Mouse (Mus musculus) forebrain, embryonic 14.5 days (tissue): Measurements from ENCODE around the gene Ccdc171. TPM values are rescaled to one million over a fixed set of nuclear protein-coding genes. Genes with fewer than 3 reads are reported as not detected.
"Not testable (repeated sequence)": the region's sequence is repeated elsewhere in the genome, so short reads cannot be mapped to it uniquely, and the experiment has no call there.

Source experiments
- ATAC-seq: fragments of 200-750 bp; cut with Nextera tagmentation; 2 replicates; pipeline ENCODE4 v1.8.0; 2017; ENCODE audit warnings: mild to moderate bottlenecking, moderate library complexity
- DNase-seq: peaks from one replicate; pipeline ENCODE4 v3.0.0-alpha.2; 2015; ENCODE audit warnings: low spot score
- H3K27ac ChIP-seq: fragments of 300-500 bp; sonication (generic); 2 replicates; pipeline ENCODE4 v1.5.1; 2014; ENCODE audit warnings: low read depth, mild to moderate bottlenecking, control low read depth, low read length, moderate library complexity
- H3K27me3 ChIP-seq: fragments of 300-500 bp; sonication (generic); replicated peaks from 2 replicates; pipeline ENCODE4 v1.6.1; 2014; ENCODE audit warnings: low read length, control low read depth, mixed read lengths; ENCODE audit not compliant: control insufficient read depth, insufficient read depth
- H3K36me3 ChIP-seq: fragments of 300-500 bp; sonication (generic); 2 replicates; pipeline ENCODE4 v1.6.1; 2014; ENCODE audit warnings: low read length, control low read depth; ENCODE audit not compliant: control insufficient read depth, insufficient read depth
- H3K4me1 ChIP-seq: fragments of 300-500 bp; sonication (generic); 2 replicates; pipeline ENCODE4 v1.6.1; 2014; ENCODE audit warnings: antibody characterized with exemption, low read length, control low read depth; ENCODE audit not compliant: control insufficient read depth, insufficient read depth
- H3K4me2 ChIP-seq: fragments of 300-500 bp; sonication (generic); 2 replicates; pipeline ENCODE4 v1.6.1; 2014; ENCODE audit warnings: mild to moderate bottlenecking, control low read depth, low read length
- H3K4me3 ChIP-seq: fragments of 300-500 bp; sonication (generic); 2 replicates; pipeline ENCODE4 v1.5.1; 2014; ENCODE audit warnings: low read depth, low read length, control low read depth
- H3K9ac ChIP-seq: fragments of 300-500 bp; sonication (generic); 2 replicates; pipeline ENCODE4 v1.6.1; 2014; ENCODE audit warnings: mild to moderate bottlenecking, low read length, control low read depth, moderate library complexity
- H3K9me3 ChIP-seq: fragments of 300-500 bp; sonication (generic); replicated peaks from 2 replicates; pipeline ENCODE4 v1.6.1; 2016; ENCODE audit warnings: low read length, control low read depth, mixed read lengths; ENCODE audit not compliant: control insufficient read depth
- WGBS: fragments of 180-500 bp; shearing (Covaris S2); extraction: QIAGEN DNeasy Blood & Tissue Kit; methylation state at CpG from one replicate; pipeline ENCODE4 v1.1.7; 2014; 5-methylcytosine and 5-hydroxymethylcytosine counted together
- polyA plus RNA-seq: library from polyadenylated mRNA; unstranded; fragments of >200 nt; fragmentation: Nextera tagmentation; extraction: Ambion mirVana; gene quantifications from 2 replicates; pipeline ENCODE4 v1.2.1, GENCODE M21; 2014

The Ccdc171 gene
- polyA plus RNA-seq, 1 experiment from 2014 or later, result 3.8 TPM

- no peaks in the 10 kb centered on the region for H3K4me1 ChIP-seq
- no peak overlapping the region for H3K27ac ChIP-seq
- H3K4me3 ChIP-seq, result peak overlapping the region; percentile 29
- H3K4me2 ChIP-seq, result peak overlapping the region; percentile 53
- ATAC-seq (peak; percentile 62), DNase-seq (no peak)
- 29% methylated on average over 7 of the region's 7 CpGs for WGBS
- H3K36me3 ChIP-seq, result no peaks in the 10 kb centered on the region
- no peaks in the 10 kb centered on the region for H3K27me3 ChIP-seq
- no peak overlapping the region for H3K9ac ChIP-seq
- no peaks in the 10 kb centered on the region for H3K9me3 ChIP-seq
Measured at GRCm38 (mm10) chr4:83501037-83501430, 24.3 kb upstream of the Ccdc171 start.

DNA sequence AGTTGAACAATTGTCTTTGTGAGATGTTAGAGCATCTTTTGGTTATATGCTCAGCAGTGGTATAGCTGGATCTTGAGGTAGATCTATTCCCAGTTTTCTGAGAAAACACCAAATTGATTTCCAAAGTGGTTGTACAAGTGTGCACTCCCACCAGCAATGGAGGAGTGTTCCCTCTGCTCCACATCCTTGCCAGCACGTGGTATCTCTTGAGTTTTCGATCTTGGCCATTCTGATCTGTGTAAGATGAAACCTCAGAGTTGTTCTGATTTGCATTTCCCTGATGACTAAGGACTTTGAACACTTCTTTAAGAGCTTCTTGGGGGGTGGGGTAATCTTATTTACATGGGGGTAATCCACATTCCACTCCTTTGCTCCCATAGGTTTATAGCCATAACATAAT lies 15.7 kb upstream of the Ccdc171 start:
- Histone ChIP-seq H3K9ac (no peak overlapping the region), H3K27me3 (no peaks in the 10 kb centered on the region), H3K4me3 (no peak overlapping the region), H3K4me1 (no peaks in the 10 kb centered on the region), H3K9me3 (no peaks in the 10 kb centered on the region), H3K4me2 (no peak overlapping the region), H3K27ac (no peak overlapping the region), H3K36me3 (no peaks in the 10 kb centered on the region)
- ATAC-seq (no peak), DNase-seq (no peak)
- WGBS, result 49% methylated on average over 2 of the region's 2 CpGs

- no peaks in the 10 kb centered on the region for H3K36me3 ChIP-seq
- H3K4me3 ChIP-seq, result no peak overlapping the region
- no peak for ATAC-seq
- H3K27me3 ChIP-seq, result no peaks in the 10 kb centered on the region
- H3K27ac ChIP-seq, result no peak overlapping the region
- DNase-seq, result no peak
- WGBS, result 38% methylated on average over 8 of the region's 8 CpGs
- no peak overlapping the region for H3K9ac ChIP-seq
- H3K4me1 ChIP-seq, result no peaks in the 10 kb centered on the region
- H3K4me2 ChIP-seq, result no peak overlapping the region
- no peaks in the 10 kb centered on the region for H3K9me3 ChIP-seq
Measured at GRCm38 (mm10) chr4:83511083-83511482, 14.3 kb upstream of the Ccdc171 start.

GRCm38 (mm10) chr4:83512217-83512616 lies 13.1 kb upstream of the Ccdc171 start:
- Histone ChIP-seq H3K9ac (no peak overlapping the region), H3K4me3 (no peak overlapping the region), H3K27me3 (no peaks in the 10 kb centered on the region), H3K9me3 (no peaks in the 10 kb centered on the region), H3K36me3 (no peaks in the 10 kb centered on the region), H3K4me2 (no peak overlapping the region), H3K27ac (no peak overlapping the region), H3K4me1 (no peaks in the 10 kb centered on the region)
- ATAC-seq (no peak), DNase-seq (no peak)
- WGBS, result 92% methylated on average over 3 of the region's 3 CpGs

DNA sequence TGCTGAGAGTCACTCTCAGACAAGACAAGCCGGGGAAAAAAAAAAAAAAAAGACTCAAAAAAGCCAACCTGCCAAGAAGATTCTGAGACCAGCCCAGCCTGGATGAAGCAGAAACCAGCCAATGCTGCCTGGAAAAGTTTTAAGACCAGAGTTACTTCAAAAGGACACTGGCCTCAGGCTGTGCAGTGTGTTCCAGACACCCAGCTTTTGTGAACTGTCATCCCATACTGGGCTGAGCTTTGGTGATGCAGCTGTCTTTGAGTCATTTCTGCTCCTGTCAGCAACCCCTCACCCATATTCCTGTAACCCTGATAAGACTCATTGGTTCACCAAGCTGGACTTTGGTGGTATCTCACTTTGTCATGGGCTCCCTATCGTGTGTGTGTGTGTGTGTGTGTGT lies 12.7 kb upstream of the Ccdc171 start:
- Histone ChIP-seq H3K9me3 (no peaks in the 10 kb centered on the region), H3K27me3 (no peaks in the 10 kb centered on the region), H3K9ac (no peak overlapping the region), H3K4me2 (no peak overlapping the region), H3K27ac (no peak overlapping the region), H3K4me3 (no peak overlapping the region), H3K36me3 (no peaks in the 10 kb centered on the region), H3K4me1 (no peaks in the 10 kb centered on the region)
- DNase-seq, result no peak
- no peak for ATAC-seq
- 81% methylated on average over 2 of the region's 2 CpGs for WGBS

GRCm38 (mm10) chr4:83514183-83514582 lies 11.2 kb upstream of the Ccdc171 start:
- H3K4me1 ChIP-seq, result no peaks in the 10 kb centered on the region
- H3K27me3 ChIP-seq, result no peaks in the 10 kb centered on the region
- no peaks in the 10 kb centered on the region for H3K9me3 ChIP-seq
- H3K36me3 ChIP-seq, result no peaks in the 10 kb centered on the region
- H3K27ac ChIP-seq, result no peak overlapping the region
- no peak overlapping the region for H3K9ac ChIP-seq
- DNase-seq (no peak), ATAC-seq (no peak)
- 85% methylated on average over 1 of the region's 1 CpGs for WGBS
- no peak overlapping the region for H3K4me2 ChIP-seq
- no peak overlapping the region for H3K4me3 ChIP-seq

- no peak overlapping the region for H3K4me2 ChIP-seq
- H3K27ac ChIP-seq, result no peak overlapping the region
- peak; percentile 47 for DNase-seq
- no peaks in the 10 kb centered on the region for H3K9me3 ChIP-seq
- WGBS, result 86% methylated on average over 10 of the region's 10 CpGs
- H3K9ac ChIP-seq, result no peak overlapping the region
- no peaks in the 10 kb centered on the region for H3K27me3 ChIP-seq
- H3K4me1 ChIP-seq, result no peaks in the 10 kb centered on the region
- H3K36me3 ChIP-seq, result no peaks in the 10 kb centered on the region
- ATAC-seq, result no peak
- H3K4me3 ChIP-seq, result no peak overlapping the region
Measured at GRCm38 (mm10) chr4:83514976-83515669, 10.2 kb upstream of the Ccdc171 start.

DNA sequence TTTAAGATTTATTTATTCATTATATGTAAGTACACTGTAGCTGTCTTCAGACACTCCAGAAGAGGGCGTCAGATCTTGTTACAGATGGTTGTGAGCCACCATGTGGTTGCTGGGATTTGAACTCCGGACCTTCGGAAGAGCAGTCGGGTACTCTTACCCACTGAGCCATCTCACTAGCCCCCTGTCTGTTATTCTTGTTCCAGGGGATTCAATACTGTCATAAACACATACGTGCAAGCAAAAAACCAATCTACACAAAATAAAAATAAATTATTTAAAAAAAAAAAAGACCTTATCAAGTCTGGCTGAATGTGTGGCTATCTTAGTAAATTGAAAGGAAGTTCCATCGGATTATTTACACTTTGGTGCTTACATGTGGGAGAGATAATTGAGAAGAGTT lies 9.2 kb upstream of the Ccdc171 start:
- not testable (repeated sequence) for H3K4me1 ChIP-seq, H3K27me3 ChIP-seq, H3K36me3 ChIP-seq, H3K9ac ChIP-seq, H3K27ac ChIP-seq, H3K4me2 ChIP-seq, ATAC-seq, H3K9me3 ChIP-seq, DNase-seq, H3K4me3 ChIP-seq
- 92% methylated on average over 5 of the region's 6 CpGs for WGBS

DNA sequence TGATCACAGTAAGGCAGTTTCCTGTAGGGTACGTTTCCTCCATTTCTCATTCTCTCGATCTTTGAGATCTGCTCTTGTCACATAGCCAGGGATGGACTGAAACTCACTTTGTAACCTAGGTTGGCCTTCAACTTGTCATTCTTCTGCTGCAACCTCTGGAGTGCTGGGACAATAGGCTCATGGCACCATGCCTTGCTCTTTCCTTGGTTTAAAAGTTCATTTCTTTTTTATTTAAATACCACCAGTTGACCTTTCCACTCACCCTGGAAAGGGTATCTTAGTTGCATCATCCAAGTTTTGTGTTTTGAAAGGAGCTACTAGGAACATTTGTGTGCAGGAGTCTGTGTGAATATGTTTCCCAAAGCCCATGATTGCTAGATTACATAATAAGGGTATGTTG lies 6.2 kb upstream of the Ccdc171 start:
- H3K9me3 ChIP-seq, result no peaks in the 10 kb centered on the region
- DNase-seq (no peak), ATAC-seq (no peak)
- peaks cover 6% of the 10 kb centered on the region for H3K4me1 ChIP-seq
- WGBS, result 86% methylated on average over 2 of the region's 2 CpGs
- H3K4me2 ChIP-seq, result no peak overlapping the region
- H3K9ac ChIP-seq, result no peak overlapping the region
- no peak overlapping the region for H3K4me3 ChIP-seq
- no peaks in the 10 kb centered on the region for H3K27me3 ChIP-seq
- H3K27ac ChIP-seq, result no peak overlapping the region
- H3K36me3 ChIP-seq, result no peaks in the 10 kb centered on the region
